Mouse (Mus musculus) hematopoietic stem cell, adult 5-6 weeks (primary cell): ENCODE results near the gene Gpr34. TPM values are rescaled to one million over a fixed set of nuclear protein-coding genes. Genes with fewer than 3 reads are reported as not detected.

Experiments used
- ATAC-seq, 2 experiments: fragments of 125-278 bp in 1 of 2; replicated peaks in 1 of 2; 2 replicates each; pipeline ENCODE4 v1.8.0; 2016 to 2017; ENCODE audit warnings: inconsistent platforms in 2 of 2, mild to moderate bottlenecking in 2 of 2, moderate number of reproducible peaks in 2 of 2, low read depth in 1 of 2, moderate TSS enrichment in 1 of 2; ENCODE audit not compliant: low FRiP score in 2 of 2, poor library complexity in 2 of 2, severe bottlenecking in 2 of 2, insufficient read depth in 1 of 2, low TSS enrichment in 1 of 2
- total RNA-seq: library from RNA; stranded (forward); fragments of 172-1452, 232-1000 nt; gene quantifications from 2 replicates; pipeline ENCODE4 v1.2.3, GENCODE M21; 2017

Gene Gpr34
- total RNA-seq, result 0.25 and 3.3 TPM in 2 replicates

- peak; percentile 46 to 53; a peak in 1 of 4 replicates for ATAC-seq
These were observed at the start of gene Gpr34 for GRCm38 (mm10) chrX:13631599-13632283. TSS of gene Gpr34 (plus strand) at chrX:13632089.

DNA sequence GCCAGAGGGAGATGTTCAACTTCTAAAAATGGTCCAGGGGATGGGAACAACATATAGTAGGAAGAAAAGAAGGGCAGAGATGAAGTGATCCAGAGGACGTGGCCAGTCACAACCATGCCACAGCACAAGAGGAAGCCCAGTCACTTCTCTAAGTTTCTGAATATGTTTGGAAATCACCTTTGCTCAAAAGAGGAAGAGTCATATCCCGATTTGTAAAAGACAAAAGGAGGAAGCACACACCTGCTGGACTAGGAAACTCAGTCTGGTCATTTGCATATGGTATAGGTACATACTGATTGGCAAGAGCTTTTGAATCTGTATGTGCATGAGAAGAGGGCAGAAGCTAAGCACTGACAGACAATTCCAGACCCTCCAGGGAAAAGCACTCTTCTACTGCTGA, 32.5 kb upstream of the Gpr34 start:
- ATAC-seq, result peak in 1 of 2 experiments; percentile 51; a peak in 1 of 4 replicates

- peak; percentile 51 to 59; a peak in 3 of 4 replicates for ATAC-seq
These were observed 31.9 kb upstream of the Gpr34 start for GRCm38 (mm10) chrX:13599966-13600365.

GRCm38 (mm10) chrX:13606741-13607140, 25.1 kb upstream of the Gpr34 start:
- ATAC-seq, result no peak

DNA sequence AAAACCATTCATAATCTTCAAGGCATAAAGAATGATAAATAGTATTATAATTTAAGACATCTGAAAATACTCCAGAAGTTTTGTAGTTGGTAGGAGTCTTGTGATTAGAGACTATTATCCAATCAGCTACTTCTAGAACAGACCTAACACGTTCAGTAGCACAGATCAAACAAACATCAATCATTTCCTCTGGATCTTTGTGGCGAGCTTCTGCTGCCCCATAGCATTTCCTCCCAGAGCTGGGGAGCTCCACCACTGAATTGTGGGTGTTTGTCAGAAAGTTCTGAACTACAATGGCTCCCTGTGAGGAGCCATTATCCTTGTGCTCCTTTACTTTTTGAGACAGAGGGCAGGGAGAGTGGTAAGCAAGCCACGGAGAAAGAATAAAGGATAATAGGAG, 24.1 kb upstream of the Gpr34 start:
- ATAC-seq, result no peak

GRCm38 (mm10) chrX:13611114-13611513, 20.8 kb upstream of the Gpr34 start:
- no peak for ATAC-seq

DNA sequence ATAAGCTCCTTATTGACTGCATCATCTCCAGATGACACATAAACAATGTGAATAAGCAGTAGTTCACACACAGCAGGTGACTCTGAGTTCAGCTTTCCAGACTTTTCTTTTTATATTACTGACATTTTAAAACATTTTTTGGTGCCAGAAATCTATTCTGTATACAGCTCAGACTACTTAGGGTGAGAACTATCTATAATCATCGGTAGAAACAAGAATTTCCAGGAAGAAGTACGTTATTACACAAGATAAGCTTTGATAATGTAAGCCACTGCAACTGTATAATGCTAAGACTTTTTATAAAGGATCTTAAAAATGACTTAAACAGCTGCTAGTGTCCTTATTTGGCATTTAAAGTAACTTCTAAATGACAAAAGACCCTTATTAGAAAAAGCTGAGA, 19.8 kb upstream of the Gpr34 start:
- ATAC-seq, result no peak

GRCm38 (mm10) chrX:13616726-13617125, 15.2 kb upstream of the Gpr34 start:
- ATAC-seq, result peak in 1 of 2 experiments; percentile 42; a peak in 1 of 4 replicates

DNA sequence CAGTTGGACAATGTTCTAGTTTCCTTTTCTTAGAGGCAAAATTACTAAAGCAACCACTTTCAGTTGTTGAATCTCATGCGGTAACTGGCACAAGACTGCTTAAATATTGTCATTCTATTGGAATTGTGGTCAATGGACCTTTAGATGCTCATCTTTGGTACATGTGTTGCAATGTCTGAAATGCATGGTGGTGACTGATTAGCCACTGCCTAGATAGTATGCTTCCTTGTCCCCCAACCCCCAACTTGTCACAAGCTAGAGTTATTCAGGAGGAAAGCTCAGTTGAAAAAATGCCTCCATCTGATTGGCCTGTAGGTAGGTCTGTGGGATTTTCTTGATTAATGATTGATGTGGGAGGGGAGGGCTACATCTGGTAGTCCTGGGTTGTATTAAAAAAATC, 14.6 kb upstream of the Gpr34 start:
- no peak for ATAC-seq

DNA sequence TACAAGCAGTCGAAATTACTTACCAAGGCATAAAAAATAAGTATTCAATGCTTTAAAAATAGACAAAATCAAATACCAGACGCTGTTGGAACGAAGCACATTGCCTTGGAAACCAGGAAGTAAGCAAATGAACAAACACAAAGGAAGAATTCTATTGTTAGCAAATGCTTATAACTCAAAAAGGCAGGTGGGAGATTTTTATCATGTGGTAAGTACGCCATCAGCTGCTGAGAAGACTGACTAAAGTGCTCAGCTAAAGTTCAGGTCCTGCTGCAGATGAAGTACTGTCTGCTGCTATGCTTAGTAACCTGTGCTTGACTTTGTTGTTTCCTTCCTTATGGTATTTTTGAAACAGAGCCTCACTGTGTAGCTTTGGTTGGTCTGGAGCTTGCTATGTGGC, 13.4 kb upstream of the Gpr34 start:
- no peak for ATAC-seq

DNA sequence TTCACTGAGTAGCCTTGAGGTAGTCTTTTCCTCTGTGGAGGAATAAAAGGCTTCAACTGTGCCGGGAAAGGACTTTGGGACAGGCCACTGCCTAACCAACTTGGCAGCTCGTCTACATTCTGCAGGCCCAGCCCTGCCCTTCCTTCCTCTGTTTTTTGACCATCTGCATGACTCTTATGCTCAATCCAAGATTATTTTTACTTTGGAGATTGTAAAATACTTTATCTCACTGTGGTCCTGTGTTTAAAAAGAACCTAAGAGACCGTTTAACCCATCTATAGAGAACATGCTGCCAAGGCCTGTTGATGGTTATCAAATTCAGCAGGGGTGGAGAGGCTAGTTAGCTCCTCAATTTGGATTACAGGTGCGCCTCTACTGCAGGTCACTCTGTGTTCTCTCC, 10.4 kb upstream of the Gpr34 start:
- no peak for ATAC-seq

DNA sequence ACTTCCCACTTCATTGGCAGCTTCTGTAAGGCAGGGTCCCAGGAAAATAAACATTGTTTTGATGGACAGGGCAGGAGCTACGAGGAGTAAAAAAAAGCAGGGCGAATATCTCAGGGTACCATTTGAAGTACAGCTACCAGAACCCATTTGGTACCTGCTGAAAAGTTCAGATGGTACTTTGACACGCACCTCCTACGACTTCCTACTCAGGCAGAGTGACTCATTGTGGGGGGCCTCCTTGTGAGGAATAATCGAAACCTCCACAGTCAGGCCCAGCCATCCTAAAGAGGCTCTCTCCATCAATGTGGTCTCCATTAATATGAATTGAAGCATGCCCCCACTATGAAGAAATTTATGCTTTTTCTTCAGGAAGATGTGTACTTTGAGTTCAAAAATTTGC, 9.2 kb upstream of the Gpr34 start:
- no peak for ATAC-seq

DNA sequence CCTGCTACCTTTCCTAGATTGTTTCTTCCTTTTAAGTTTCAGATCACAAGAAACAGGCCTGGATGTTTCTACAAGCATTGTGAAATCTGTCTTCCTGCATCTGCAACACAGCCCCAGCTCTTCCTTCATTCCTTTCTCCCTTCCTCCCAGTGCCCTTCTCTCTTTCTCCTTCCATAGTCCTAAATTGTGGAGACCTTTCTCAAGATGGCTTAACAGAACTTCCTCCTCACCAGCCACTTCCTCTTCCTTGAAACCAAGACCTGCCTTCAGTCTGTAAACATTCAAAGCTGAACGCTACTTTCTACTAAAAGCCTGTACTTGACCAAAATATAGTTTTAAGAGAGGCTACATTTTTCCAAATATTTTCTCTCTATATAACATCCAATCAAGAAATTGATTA, 4.5 kb downstream of the Gpr34 start:
- ATAC-seq, result no peak; a peak in 1 of 4 replicates

DNA sequence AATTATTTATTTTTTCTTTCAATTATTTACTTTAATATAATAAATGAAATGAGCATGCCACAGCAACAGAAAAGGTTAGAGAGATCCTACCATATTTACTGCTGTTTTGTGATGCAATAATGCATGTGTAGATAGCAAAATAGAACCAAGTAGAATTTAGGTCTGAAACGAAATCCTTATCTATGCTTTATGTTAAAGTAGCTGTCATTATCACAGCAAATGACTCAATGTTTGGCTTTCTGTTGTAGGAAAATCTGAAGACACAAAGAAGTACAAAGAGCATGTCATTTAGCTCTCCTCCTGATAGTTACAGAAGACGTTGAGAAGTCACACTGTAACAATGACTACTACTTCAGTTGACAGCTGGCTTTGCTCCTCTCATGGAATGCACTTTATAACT, 7.0 kb downstream of the Gpr34 start:
- ATAC-seq, result no peak

- ATAC-seq, result no peak
These were observed 20.0 kb downstream of the Gpr34 start for GRCm38 (mm10) chrX:13651889-13652288.

DNA sequence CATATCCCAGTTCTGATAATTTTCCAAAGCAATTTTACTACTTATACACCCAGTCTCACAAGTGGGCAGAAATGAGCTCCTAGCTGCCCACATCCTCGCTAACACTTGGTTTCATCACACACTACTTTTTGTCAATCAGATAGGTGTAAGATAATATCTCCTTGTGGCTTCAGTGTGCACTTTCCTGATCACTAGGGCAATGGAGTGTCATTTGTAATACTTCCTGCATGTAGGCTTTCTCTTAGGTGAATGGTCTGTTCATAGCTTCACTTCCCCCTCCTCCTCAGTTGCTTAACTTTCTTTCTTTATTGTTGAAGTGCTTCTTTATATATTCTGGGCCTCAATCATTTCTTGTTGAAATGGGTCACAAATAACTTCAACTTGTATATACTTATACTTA, 20.4 kb downstream of the Gpr34 start:
- ATAC-seq, result peak in 1 of 2 experiments; percentile 22; a peak in 1 of 4 replicates

DNA sequence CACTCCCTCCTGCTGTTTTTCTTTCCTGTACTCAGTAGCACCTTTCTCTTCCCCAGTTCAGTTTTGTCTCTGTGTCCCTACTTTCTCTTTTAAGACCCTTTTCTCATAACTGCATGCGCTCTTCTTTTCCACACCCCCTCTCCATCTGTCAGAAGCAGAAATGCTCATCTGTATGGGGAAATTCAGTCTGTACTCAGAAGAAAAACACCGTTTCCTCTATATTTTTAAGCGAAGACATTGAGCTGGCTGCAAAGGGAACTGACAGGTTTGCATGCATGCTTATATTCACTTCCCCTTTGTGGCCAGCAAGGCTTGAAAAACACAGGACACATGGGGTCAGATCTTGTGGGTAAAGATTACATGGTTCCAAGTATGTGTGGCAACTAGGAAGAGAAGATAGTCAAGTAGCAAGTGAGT, 23.1 kb downstream of the Gpr34 start:
- ATAC-seq, result peak; percentile 90 to 91

GRCm38 (mm10) chrX:13655906-13656305, 24.0 kb downstream of the Gpr34 start:
- ATAC-seq, result no peak

DNA sequence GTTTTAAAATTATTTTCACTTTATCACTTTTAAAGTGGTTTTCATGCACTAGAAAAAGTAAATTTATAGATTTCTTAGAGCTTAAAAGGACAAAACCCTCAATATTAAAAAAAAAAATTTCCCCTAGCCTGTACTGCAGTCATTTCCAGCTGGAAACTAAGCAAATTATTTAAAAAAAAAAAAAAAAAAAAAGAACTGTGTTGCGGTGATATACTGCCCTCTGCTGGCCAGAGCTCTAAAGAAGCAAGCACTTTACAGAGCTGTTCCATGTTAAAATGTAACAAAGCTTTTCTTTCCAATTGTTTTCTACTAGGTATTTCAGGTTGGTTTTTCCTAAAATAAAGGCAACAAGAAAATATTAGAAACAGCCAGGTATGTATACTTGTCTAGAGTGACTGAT, 24.8 kb downstream of the Gpr34 start:
- no peak for ATAC-seq
